Mouse (Mus musculus): ENCODE measurements around the gene Batf.

DNA sequence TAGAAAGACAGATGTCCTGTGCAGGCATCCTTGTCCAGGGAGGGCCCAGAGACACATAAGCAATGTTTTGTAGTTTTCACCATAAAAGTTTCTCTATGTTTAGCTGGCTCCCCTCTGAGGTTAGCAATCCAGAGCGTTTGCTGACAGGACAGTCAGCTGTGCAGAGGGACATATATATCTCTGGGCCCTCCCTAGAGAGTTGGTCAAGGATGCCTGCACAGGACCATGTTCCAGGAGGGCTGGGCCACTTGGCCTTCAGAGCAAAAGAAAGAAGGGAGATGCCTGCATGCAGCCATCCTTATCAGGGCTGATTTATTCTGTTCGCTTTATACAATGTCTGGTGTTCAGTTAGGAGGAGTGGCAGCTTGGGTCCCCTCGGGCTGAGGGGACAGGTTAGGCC is 70.0 kb downstream of the Batf start:
- no peak for TF ChIP-seq POLR2A (IDR thresholded peaks at IDR 0.05; ENCODE audit: borderline replicate concordance, control insufficient read depth, low read depth, low read length)
- TF ChIP-seq CTCF (IDR thresholded peaks at IDR 0.05; ENCODE audit: control insufficient read depth, insufficient read depth, low read length), result no peak

All from bone marrow, adult 2 months (tissue).